Mouse (Mus musculus): Measurements from ENCODE around the gene Rnf26.

DNA sequence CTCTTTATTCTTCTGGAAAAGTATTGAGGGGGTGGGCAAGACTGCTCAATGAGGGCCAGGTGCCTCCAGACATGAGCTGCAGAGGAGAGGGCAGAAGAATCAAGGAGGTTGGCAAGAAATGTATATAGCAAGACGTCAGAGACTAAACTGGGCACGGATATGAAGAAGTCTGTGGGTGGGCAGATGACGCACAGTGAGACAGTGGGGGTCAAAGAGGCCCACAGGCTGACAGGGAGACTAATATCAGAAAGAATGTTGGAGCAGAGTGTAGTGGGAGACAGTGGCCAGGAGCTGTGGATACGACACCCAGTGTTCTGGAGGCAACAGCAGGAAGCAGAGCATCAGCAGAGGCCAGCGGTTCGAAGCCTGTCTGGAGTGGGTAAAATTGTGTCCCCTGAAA is 54.7 kb downstream of the Rnf26 start:
- TF ChIP-seq POLR2A (IDR thresholded peaks at IDR 0.05; ENCODE audit: insufficient read length, low read depth) (no peak), POLR2AphosphoS2 (IDR thresholded peaks at IDR 0.05; ENCODE audit: insufficient read length, low read depth) (no peak), USF1 (IDR thresholded peaks at IDR 0.05; ENCODE audit: low read depth) (no peak), MYOG (IDR thresholded peaks at IDR 0.05; ENCODE audit: control insufficient read depth in 1 of 3, insufficient read depth in 1 of 3, insufficient read length in 2 of 3, low read depth in 2 of 3) (no peak), MYOD1 (IDR thresholded peaks at IDR 0.05; ENCODE audit: control insufficient read depth in 1 of 3, insufficient read length in 2 of 3, low read depth in 2 of 3) (no peak), MAX (IDR thresholded peaks at IDR 0.05; ENCODE audit: low read depth) (no peak), TCF12 (IDR thresholded peaks at IDR 0.05; ENCODE audit: insufficient read depth, poor library complexity, severe bottlenecking) (no peak), CEBPB (IDR thresholded peaks at IDR 0.05; ENCODE audit: insufficient read depth, poor library complexity, severe bottlenecking) (no peak)
